Mouse (Mus musculus): ENCODE measurements around the gene Gpatch4. TPM values are rescaled to one million over a fixed set of nuclear protein-coding genes. Genes with fewer than 3 reads are reported as not detected.

The Gpatch4 gene
- total RNA-seq, 2 experiments from 2014 or later: 6.6 to 9.0 TPM

GRCm38 (mm10) chr3:88027434-88028186 is 15.3 kb upstream of the Gpatch4 start, which contains the start of gene Hapln2:
Hapln2 (minus strand) TSS chr3:88027583.
- DNase-seq: no peak
- intact Hi-C loops (cut with DNase I): loop anchor here (5.0 kb wide), 1 partner anchor 45 kb away; no protein-coding TSS in a partner anchor

GRCm38 (mm10) chr3:88030608-88031395 is 12.1 kb upstream of the Gpatch4 start:
- intact Hi-C loops (cut with DNase I): no loop called here
- DNase-seq: peak; percentile 49 to 57

- no peak for DNase-seq
- intact Hi-C loops (cut with DNase I): no loop called here
Measured at GRCm38 (mm10) chr3:88033506-88033905, 9.4 kb upstream of the Gpatch4 start.

- no peak for DNase-seq
- intact Hi-C loops (cut with DNase I): no loop called here
Measured at GRCm38 (mm10) chr3:88035561-88036293, 7.2 kb upstream of the Gpatch4 start.

- intact Hi-C loops (cut with DNase I): no loop called here
- DNase-seq: no peak
Measured at GRCm38 (mm10) chr3:88049532-88049931, 6.6 kb downstream of the Gpatch4 start.

GRCm38 (mm10) chr3:88057030-88057429 is 14.1 kb downstream of the Gpatch4 start:
- intact Hi-C loops (cut with DNase I): no loop called here
- DNase-seq: no peak

GRCm38 (mm10) chr3:88057902-88058696 is 15.2 kb downstream of the Gpatch4 start, which contains the start of gene Naxe:
Naxe (minus strand) TSS chr3:88058495.
- DNase-seq: peak; percentile 90 to 91
- intact Hi-C loops (cut with DNase I): no loop called here

- intact Hi-C loops (cut with DNase I): no loop called here
Measured at GRCm38 (mm10) chr3:88068386-88068785, 25.5 kb downstream of the Gpatch4 start.

GRCm38 (mm10) chr3:88071783-88072182 is 28.9 kb downstream of the Gpatch4 start:
- DNase-seq: peak; percentile 86 to 93
- intact Hi-C loops (cut with DNase I): loop anchor here (1.0 to 5.0 kb wide), 4 partner anchors 44 to 136 kb away; partner anchors contain the start of gene Hapln2

More at GRCm38 (mm10) chr3:88068386-88068785, 25.5 kb downstream of the Gpatch4 start:
- DNase-seq: peak in 1 of 2 experiments; percentile 18

GRCm38 (mm10) chr3:88073631-88074030 is 30.7 kb downstream of the Gpatch4 start:
- DNase-seq: no peak
- intact Hi-C loops (cut with DNase I): loop anchor here (5.0 kb wide), 1 partner anchor 46 kb away; the partner anchor contains the start of gene Hapln2

- no peak for DNase-seq
- intact Hi-C loops (cut with DNase I): loop anchor here (5.0 kb wide), 1 partner anchor 47 kb away; the partner anchor contains the start of gene Hapln2
Measured at GRCm38 (mm10) chr3:88074351-88074750, 31.4 kb downstream of the Gpatch4 start.

GRCm38 (mm10) chr3:88074766-88075165 is 31.9 kb downstream of the Gpatch4 start:
- DNase-seq: no peak
- intact Hi-C loops (cut with DNase I): loop anchor here (5.0 kb wide), 1 partner anchor 47 kb away; the partner anchor contains the start of gene Hapln2

GRCm38 (mm10) chr3:88077441-88077840 is 34.5 kb downstream of the Gpatch4 start:
- DNase-seq: no peak
- intact Hi-C loops (cut with DNase I): no loop called here

GRCm38 (mm10) chr3:88078204-88078603 is 35.3 kb downstream of the Gpatch4 start, which contains the start of gene Ttc24:
Ttc24 (minus strand) TSS chr3:88078304.
- intact Hi-C loops (cut with DNase I): no loop called here
- no peak for DNase-seq

- intact Hi-C loops (cut with DNase I): no loop called here
Measured at GRCm38 (mm10) chr3:88081345-88082223, 38.7 kb downstream of the Gpatch4 start, which contains the start of gene Iqgap3. Iqgap3 (plus strand) TSS chr3:88081971.

GRCm38 (mm10) chr3:88082224-88082618 is 39.3 kb downstream of the Gpatch4 start:
- intact Hi-C loops (cut with DNase I): no loop called here
- no peak for DNase-seq

More at GRCm38 (mm10) chr3:88081345-88082223, 38.7 kb downstream of the Gpatch4 start, which contains the start of gene Iqgap3:
- DNase-seq: peak; percentile 90 to 94

- intact Hi-C loops (cut with DNase I): no loop called here
- no peak for DNase-seq
Measured at GRCm38 (mm10) chr3:88082663-88083062, 39.8 kb downstream of the Gpatch4 start.

GRCm38 (mm10) chr3:88084001-88084400 is 41.1 kb downstream of the Gpatch4 start:
- intact Hi-C loops (cut with DNase I): no loop called here
- no peak for DNase-seq

Data from heart, postnatal 14 days (tissue).